Mouse (Mus musculus) erythroblast, embryonic 14.5 days (primary cell): Measurements from ENCODE around the gene Slc9b2. TPM values are rescaled to one million over a fixed set of nuclear protein-coding genes. Genes with fewer than 3 reads are reported as not detected.

Experiments
- H3K27me3 ChIP-seq: 2 replicates; pipeline ENCODE4 v1.6.1; 2012; ENCODE audit warnings: inconsistent platforms; ENCODE audit not compliant: control insufficient read depth
- H3K36me3 ChIP-seq: 2 replicates; pipeline ENCODE4 v1.6.1; 2012; ENCODE audit warnings: mild to moderate bottlenecking, inconsistent platforms; ENCODE audit not compliant: control insufficient read depth
- H3K4me1 ChIP-seq: 2 replicates; pipeline ENCODE4 v1.6.1; 2012; ENCODE audit warnings: inconsistent platforms; ENCODE audit not compliant: control insufficient read depth
- H3K4me3 ChIP-seq: replicated peaks from 2 replicates; pipeline ENCODE3; 2012; ENCODE audit warnings: moderate library complexity, mild to moderate bottlenecking, inconsistent platforms
- H3K9me3 ChIP-seq: 2 replicates; pipeline ENCODE4 v1.6.1; 2012; ENCODE audit warnings: low read length, inconsistent platforms, mixed read lengths; ENCODE audit not compliant: control insufficient read depth
- GATA1 ChIP-seq: IDR thresholded peaks from 2 replicates; pipeline ENCODE4 v1.6.1; 2012; ENCODE audit warnings: low read length, inconsistent platforms, mixed read lengths
- TAL1 ChIP-seq: IDR thresholded peaks from 3 replicates; pipeline ENCODE4 v1.6.1; 2012; ENCODE audit warnings: low read length, inconsistent platforms, mixed read lengths
- polyA plus RNA-seq: library from polyadenylated mRNA; stranded (reverse); fragments of >175 nt; gene quantifications from 2 replicates; pipeline ENCODE4 v1.2.3, GENCODE M21; 2012

Slc9b2 gene
- polyA plus RNA-seq, 1 experiment, result not detected

DNA sequence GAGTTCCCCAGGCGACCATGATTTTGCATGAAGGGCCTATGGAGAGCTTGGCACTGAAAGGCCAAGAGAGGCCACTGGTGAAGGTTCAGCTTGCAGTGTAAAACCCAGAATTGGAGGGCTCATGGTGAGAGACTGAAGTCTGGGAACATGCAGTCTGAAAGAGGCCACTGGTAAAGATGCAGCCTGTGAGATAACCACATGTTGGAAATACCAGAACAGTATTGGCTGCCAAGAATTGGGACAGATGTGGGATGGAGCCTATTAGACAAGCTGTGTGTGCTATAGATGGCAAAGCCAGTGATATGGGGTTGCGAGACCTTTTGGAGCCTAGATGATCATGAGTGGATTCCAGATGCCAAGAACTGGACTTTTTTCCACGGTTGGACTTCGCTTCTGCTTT lies 72.4 kb downstream of the Slc9b2 start:
- Histone ChIP-seq H3K4me3 (no peak overlapping the region), H3K9me3 (no peaks in the 10 kb centered on the region), H3K27me3 (no peaks in the 10 kb centered on the region), H3K36me3 (no peaks in the 10 kb centered on the region), H3K4me1 (no peaks in the 10 kb centered on the region)
- TF ChIP-seq GATA1 (no peak), TAL1 (no peak)

- TF ChIP-seq TAL1, result no peak
- no peak for TF ChIP-seq GATA1
- Histone ChIP-seq H3K36me3 (no peaks in the 10 kb centered on the region), H3K4me1 (no peaks in the 10 kb centered on the region), H3K4me3 (no peak overlapping the region), H3K9me3 (no peaks in the 10 kb centered on the region), H3K27me3 (no peaks in the 10 kb centered on the region)
Measured at GRCm38 (mm10) chr3:135393186-135393585, 85.7 kb downstream of the Slc9b2 start.

Other genes starting within 250 kb of the Slc9b2 start
- 1.1 and 2.0 TPM in 2 replicates for gene Cenpe, start 95.2 kb upstream of the Slc9b2 start, polyA plus RNA-seq
- gene Bdh2, start 26.5 kb upstream of the Slc9b2 start, polyA plus RNA-seq, result not detected in 2 replicates
- 0.04 TPM in 1 of 2 replicates, not detected in the other for gene Slc9b1, start 40.3 kb downstream of the Slc9b2 start, polyA plus RNA-seq
- gene Cisd2, start 116.2 kb downstream of the Slc9b2 start, polyA plus RNA-seq, result 3.5 TPM in 2 replicates
- gene Ube2d3, start 130.4 kb downstream of the Slc9b2 start, polyA plus RNA-seq, result 24.9 and 31.3 TPM in 2 replicates
- 0.03 TPM in 1 of 2 replicates, not detected in the other for gene Manba, start 177.9 kb downstream of the Slc9b2 start, polyA plus RNA-seq